Mouse (Mus musculus) heart, postnatal 4 days (tissue): Measurements from ENCODE around the gene Gm10718. TPM values are rescaled to one million over a fixed set of nuclear protein-coding genes. Genes with fewer than 3 reads are reported as not detected.
A peak's percentile ranks its signal among the peaks of the same experiment; 100 is the strongest.
"Not testable (repeated sequence)": the region's sequence is repeated elsewhere in the genome, so short reads cannot be mapped to it uniquely, and the experiment has no call there.

Experiments
- DNase-seq: peaks from one replicate; pipeline ENCODE4 v3.0.0; 2021
- microRNA-seq, 2 experiments: library from miRNA; unstranded; fragments of <30 nt; microRNA quantifications; one replicate each; pipeline ENCODE4 v1.2.0; 2021 to 2022
- total RNA-seq, 2 experiments: library from RNA; stranded (reverse); gene quantifications; 2 replicates each; pipeline ENCODE4 v1.2.3; 2021

Gene Gm10718
- total RNA-seq, 2 experiments from 2014 or later, result 0.45 to 1.1 TPM

GRCm38 (mm10) chr9:3025653-3026052 lies 2.3 kb downstream of the Gm10718 start:
- DNase-seq, result peak; percentile 74

GRCm38 (mm10) chr9:3026136-3026535 lies 2.8 kb downstream of the Gm10718 start:
- not testable (repeated sequence) for DNase-seq

GRCm38 (mm10) chr9:3026741-3027140 lies 3.4 kb downstream of the Gm10718 start:
- DNase-seq, result not testable (repeated sequence)

- not testable (repeated sequence) for DNase-seq
These were observed 3.9 kb downstream of the Gm10718 start for GRCm38 (mm10) chr9:3027200-3027599.

GRCm38 (mm10) chr9:3029276-3030000 lies 6.1 kb downstream of the Gm10718 start:
- peak; percentile 25 for DNase-seq

GRCm38 (mm10) chr9:3030677-3031318 lies 7.5 kb downstream of the Gm10718 start:
- DNase-seq, result not testable (repeated sequence)

- not testable (repeated sequence) for DNase-seq
These were observed 11.0 kb downstream of the Gm10718 start, which contains the start of gene Gm17535 for GRCm38 (mm10) chr9:3034299-3034698. Gene Gm17535, plus strand, starts transcription at chr9:3034599.

GRCm38 (mm10) chr9:3036577-3036976 lies 13.2 kb downstream of the Gm10718 start, which contains the start of gene Gm10715:
Gene Gm10715, plus strand, starts transcription at chr9:3036877.
- not testable (repeated sequence) for DNase-seq

- not testable (repeated sequence) for DNase-seq
These were observed 14.8 kb downstream of the Gm10718 start for GRCm38 (mm10) chr9:3038161-3038560.

Small RNA genes within 50 kb of the gene (microRNA-seq; reads per million reads assigned to microRNA genes)
- 0 reads per million in 2 experiments for gene Mir101c

Other genes with a start within 250 kb of the Gm10718 start
- not detected for gene Gm10722, start 22.6 kb upstream of the Gm10718 start, total RNA-seq
- not detected for gene Gm11168, start 20.2 kb upstream of the Gm10718 start, total RNA-seq
- under 1 TPM in 1 of 2 experiments, not detected in 1; 0.93 TPM for gene Gm10721, start 10.4 kb upstream of the Gm10718 start, total RNA-seq
- not detected for gene Gm10720, start 7.9 kb upstream of the Gm10718 start, total RNA-seq
- under 1 TPM; 0.52 to 0.54 TPM for gene Gm10719, start 6.1 kb upstream of the Gm10718 start, total RNA-seq
- gene Gm10717, start 1.9 kb downstream of the Gm10718 start, total RNA-seq, result not detected
- not detected for gene Gm17535, start 11.1 kb downstream of the Gm10718 start, total RNA-seq
- not detected for gene Gm10715, start 13.3 kb downstream of the Gm10718 start, total RNA-seq